In the genomic region with DNA sequence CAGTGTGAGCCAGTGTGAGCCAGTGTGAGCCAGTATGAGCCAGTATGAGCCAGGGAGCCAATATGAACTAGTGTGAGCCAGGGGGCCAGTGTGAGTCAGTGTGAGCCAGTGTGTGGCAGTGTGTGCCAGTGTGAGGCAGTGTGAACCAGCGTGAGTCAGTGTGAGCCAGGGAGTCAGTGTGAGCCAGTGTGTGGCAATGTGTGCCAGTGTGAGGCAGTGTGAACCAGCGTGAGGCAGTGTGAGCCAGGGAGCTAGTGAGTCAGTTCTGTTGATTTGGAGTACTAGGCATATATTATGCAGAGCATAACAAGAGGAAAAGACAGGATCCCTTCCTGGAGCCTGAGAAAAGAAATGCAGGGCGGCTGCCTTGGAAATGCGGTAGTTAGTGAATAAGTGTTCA, we compare ENCODE assay signal across 17 mouse cellular contexts.
A peak's percentile ranks its signal among the peaks of the same experiment; 100 is the strongest.
DNase-seq lines count a peak whose midpoint lies in the region; ATAC-seq and TF ChIP-seq lines count a peak whose summit lies in the region.
"Had no signal": no experiment of that assay in that cellular context is flagged by ENCODE, and none has a peak within 500 bp of the region (broad histone marks: within the 10 kb centered on the region; RNA-seq: fewer than 3 reads in every experiment).

No protein-coding gene starts in this region.

- DNase-seq in forebrain, embryonic 10.5 days (ENCODE audit: extremely low spot score, low spot score), result no peak
- no peak for DNase-seq in stomach, postnatal 0 days (ENCODE audit: low spot score)
- peak; percentile 17 for DNase-seq in forebrain, embryonic 14.5 days (ENCODE audit: low spot score)
- no peak for DNase-seq in adipocyte (ENCODE audit: low spot score)
- DNase-seq in left cerebral cortex, adult 8-10 months (ENCODE audit: low spot score in 2 of 2), result no peak
- DNase-seq: adrenal gland, postnatal 25 days; cerebellum, adult 9-10 months; gastrocnemius, postnatal 25 days; heart, postnatal 36 days; kidney, adult 9 months; liver, postnatal 0 days; thymus, postnatal 25 days had no signal

- no peaks in the 10 kb centered on the region for H3K36me3 ChIP-seq in forebrain, embryonic 10.5 days (replicated peaks)
- H3K36me3 ChIP-seq in forebrain, embryonic 12.5 days (replicated peaks), result no peaks in the 10 kb centered on the region
- no peaks in the 10 kb centered on the region for H3K36me3 ChIP-seq in stomach, embryonic 16.5 days (ENCODE audit: control insufficient read depth, insufficient read depth, low read length)
- no peaks in the 10 kb centered on the region for H3K36me3 ChIP-seq in stomach, postnatal 0 days (ENCODE audit: control insufficient read depth, insufficient read depth, low read length)
- H3K36me3 ChIP-seq in forebrain, embryonic 14.5 days (ENCODE audit: control insufficient read depth, insufficient read depth, low read length), result no peaks in the 10 kb centered on the region

- no peak overlapping the region for H3K9ac ChIP-seq in forebrain, embryonic 12.5 days
- H3K9ac ChIP-seq in stomach, embryonic 16.5 days (ENCODE audit: low read length), result no peak overlapping the region
- no peak overlapping the region for H3K9ac ChIP-seq in stomach, postnatal 0 days (ENCODE audit: low read length)
- no peak overlapping the region for H3K9ac ChIP-seq in forebrain, embryonic 14.5 days (ENCODE audit: low read length)
- H3K9ac ChIP-seq: liver, postnatal 0 days had no signal

- TF ChIP-seq EP300 in stomach, postnatal 0 days (optimal IDR thresholded peaks at IDR 0.05), result no peak

- no peaks in the 10 kb centered on the region for H3K27me3 ChIP-seq in forebrain, embryonic 10.5 days (ENCODE audit: poor library complexity, severe bottlenecking)
- H3K27me3 ChIP-seq in forebrain, embryonic 12.5 days, result peaks cover 9% of the 10 kb centered on the region
- H3K27me3 ChIP-seq in stomach, embryonic 16.5 days (ENCODE audit: control insufficient read depth, insufficient read depth, low read length), result no peaks in the 10 kb centered on the region
- H3K27me3 ChIP-seq in stomach, postnatal 0 days (ENCODE audit: control insufficient read depth, insufficient read depth, low read length), result no peaks in the 10 kb centered on the region
- H3K27me3 ChIP-seq in forebrain, embryonic 14.5 days (replicated peaks; ENCODE audit: control insufficient read depth, insufficient read depth, low read length), result no peaks in the 10 kb centered on the region

- H3K4me2 ChIP-seq in forebrain, embryonic 12.5 days, result no peak overlapping the region
- no peak overlapping the region for H3K4me2 ChIP-seq in stomach, embryonic 16.5 days (ENCODE audit: low read depth, low read length)
- H3K4me2 ChIP-seq in stomach, postnatal 0 days (replicated peaks; ENCODE audit: low read depth), result no peak overlapping the region
- no peak overlapping the region for H3K4me2 ChIP-seq in forebrain, embryonic 14.5 days (ENCODE audit: low read length)
- H3K4me2 ChIP-seq: heart, embryonic 11.5 days had no signal

- ATAC-seq in forebrain, embryonic 12.5 days (ENCODE audit: low FRiP score), result no peak
- ATAC-seq in stomach, embryonic 16.5 days (ENCODE audit: insufficient read depth, low FRiP score), result peak; percentile 40; the same call in 1 of the 2 replicates
- ATAC-seq in stomach, postnatal 0 days (ENCODE audit: low FRiP score, low TSS enrichment), result no peak
- no peak; the same call in 1 of the 2 replicates for ATAC-seq in forebrain, embryonic 14.5 days
- ATAC-seq in monocyte, adult 5-6 weeks (replicated peaks; ENCODE audit: insufficient number of reproducible peaks, low FRiP score, low TSS enrichment, poor library complexity, severe bottlenecking), result 0 out of 2 replicates have a peak, but pooled peaks have one; percentile 22
- ATAC-seq: inflammation-experienced regulatory T-cells, adult 6 months; liver, postnatal 0 days had no signal

- H3K4me1 ChIP-seq in forebrain, embryonic 10.5 days, result peaks cover 12% of the 10 kb centered on the region; the same call in 1 of the 2 replicates
- peaks cover 12% of the 10 kb centered on the region for H3K4me1 ChIP-seq in forebrain, embryonic 12.5 days
- no peaks in the 10 kb centered on the region for H3K4me1 ChIP-seq in stomach, embryonic 16.5 days (ENCODE audit: control insufficient read depth, insufficient read depth, low read length)
- no peaks in the 10 kb centered on the region for H3K4me1 ChIP-seq in stomach, postnatal 0 days (replicated peaks; ENCODE audit: control insufficient read depth, insufficient read depth)
- no peaks in the 10 kb centered on the region for H3K4me1 ChIP-seq in forebrain, embryonic 14.5 days (ENCODE audit: control insufficient read depth, insufficient read depth, low read length)

- TF ChIP-seq CTCF in stomach, postnatal 0 days (IDR thresholded peaks at IDR 0.05; ENCODE audit: low read depth), result no peak

- peak overlapping the region; percentile 26; the same call in 1 of the 2 replicates for H3K27ac ChIP-seq in forebrain, embryonic 10.5 days
- H3K27ac ChIP-seq in forebrain, embryonic 12.5 days, result no peak overlapping the region
- H3K27ac ChIP-seq in stomach, embryonic 16.5 days (ENCODE audit: low read length), result no peak overlapping the region
- H3K27ac ChIP-seq in stomach, postnatal 0 days (replicated peaks), result no peak overlapping the region
- 0 out of 2 replicates have a peak overlapping the region, but pooled peaks have one; percentile 23 for H3K27ac ChIP-seq in forebrain, embryonic 14.5 days (ENCODE audit: low read depth, low read length)

- 90% methylated on average over 4 of the region's 4 CpGs for WGBS in forebrain, embryonic 10.5 days
- 84% methylated on average over 4 of the region's 4 CpGs for WGBS in forebrain, embryonic 12.5 days
- WGBS in stomach, embryonic 16.5 days, result 70% methylated on average over 4 of the region's 4 CpGs
- WGBS in stomach, postnatal 0 days, result 80% methylated on average over 4 of the region's 4 CpGs
- 82% methylated on average over 4 of the region's 4 CpGs for WGBS in forebrain, embryonic 14.5 days

- H3K4me3 ChIP-seq in forebrain, embryonic 10.5 days, result no peak overlapping the region
- no peak overlapping the region for H3K4me3 ChIP-seq in forebrain, embryonic 12.5 days (replicated peaks)
- no peak overlapping the region for H3K4me3 ChIP-seq in stomach, embryonic 16.5 days (replicated peaks; ENCODE audit: low read length)
- no peak overlapping the region for H3K4me3 ChIP-seq in stomach, postnatal 0 days (ENCODE audit: low read depth, low read length)
- H3K4me3 ChIP-seq in forebrain, embryonic 14.5 days (ENCODE audit: low read depth, low read length), result no peak overlapping the region

- H3K9me3 ChIP-seq in forebrain, embryonic 10.5 days, result no peaks in the 10 kb centered on the region
- H3K9me3 ChIP-seq in forebrain, embryonic 12.5 days, result no peaks in the 10 kb centered on the region
- no peaks in the 10 kb centered on the region for H3K9me3 ChIP-seq in stomach, embryonic 16.5 days (replicated peaks; ENCODE audit: control insufficient read depth, low read length)
- no peaks in the 10 kb centered on the region for H3K9me3 ChIP-seq in stomach, postnatal 0 days (ENCODE audit: control insufficient read depth, low read length)
- no peaks in the 10 kb centered on the region for H3K9me3 ChIP-seq in forebrain, embryonic 14.5 days (replicated peaks; ENCODE audit: control insufficient read depth, low read length)

Comparison
In these comparisons a context has a peak if more than half of its experiments do, and no peak if none do; other contexts are left out.
1. H3K27ac ChIP-seq: peak in forebrain, embryonic 10.5 days (single experiment) and forebrain, embryonic 14.5 days (single experiment); none in forebrain, embryonic 12.5 days (single experiment), stomach, embryonic 16.5 days (single experiment) and stomach, postnatal 0 days (single experiment).
2. ATAC-seq: peak in stomach, embryonic 16.5 days (single experiment) and monocyte, adult 5-6 weeks (single experiment); none in forebrain, embryonic 12.5 days (single experiment), stomach, postnatal 0 days (single experiment) and forebrain, embryonic 14.5 days (single experiment).